Mouse (Mus musculus) heart, adult 8-10 months (tissue): Measurements from ENCODE around the gene Fscn1. TPM values are rescaled to one million over a fixed set of nuclear protein-coding genes. Genes with fewer than 3 reads are reported as not detected.
A peak's percentile ranks its signal among the peaks of the same experiment; 100 is the strongest.

ENCODE experiments used
- DNase-seq: peaks from one replicate; pipeline ENCODE4 v3.0.0; 2022; ENCODE audit warnings: low spot score
- total RNA-seq, 4 experiments: library from RNA; stranded (reverse); gene quantifications; 2 replicates each; pipeline ENCODE4 v1.2.4; 2022

The Fscn1 gene
- 10 to 100 TPM in 3 of 4 experiments, 1 to 10 TPM in 1; 9.9 to 28.6 (median 23.6) TPM for total RNA-seq

GRCm38 (mm10) chr5:142959576-142960556 is at the start of gene Fscn1:
Gene Fscn1 (plus strand): TSS chr5:142960343.
- DNase-seq, result peak; percentile 90

- no peak for DNase-seq
Observed at GRCm38 (mm10) chr5:142911629-142912028, 48.5 kb upstream of the Fscn1 start.

- DNase-seq, result no peak
Observed at GRCm38 (mm10) chr5:142912320-142912719, 47.8 kb upstream of the Fscn1 start.

- no peak for DNase-seq
Observed at GRCm38 (mm10) chr5:142912739-142913138, 47.4 kb upstream of the Fscn1 start.

GRCm38 (mm10) chr5:142915231-142915630 is 44.9 kb upstream of the Fscn1 start:
- no peak for DNase-seq

DNA sequence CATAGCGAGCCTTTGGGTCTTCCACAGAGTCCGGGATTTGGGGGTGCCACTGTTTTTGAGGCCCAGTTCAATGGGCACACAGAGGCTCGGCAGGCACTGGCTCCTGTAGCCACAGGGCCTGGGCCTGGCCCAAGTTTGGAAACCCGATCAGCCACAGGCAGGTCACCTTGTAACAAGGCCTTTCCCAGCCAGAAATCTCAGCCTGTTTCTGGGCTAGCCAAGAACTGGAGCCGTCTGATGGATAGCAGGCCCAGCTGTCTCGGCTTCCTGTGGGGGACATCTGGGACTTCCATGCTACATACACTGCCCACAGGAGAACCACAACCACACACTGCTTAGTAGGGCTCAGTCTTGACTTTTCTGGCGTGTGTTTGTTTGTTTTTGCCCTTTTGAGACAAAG is 43.5 kb upstream of the Fscn1 start:
- no peak for DNase-seq

DNA sequence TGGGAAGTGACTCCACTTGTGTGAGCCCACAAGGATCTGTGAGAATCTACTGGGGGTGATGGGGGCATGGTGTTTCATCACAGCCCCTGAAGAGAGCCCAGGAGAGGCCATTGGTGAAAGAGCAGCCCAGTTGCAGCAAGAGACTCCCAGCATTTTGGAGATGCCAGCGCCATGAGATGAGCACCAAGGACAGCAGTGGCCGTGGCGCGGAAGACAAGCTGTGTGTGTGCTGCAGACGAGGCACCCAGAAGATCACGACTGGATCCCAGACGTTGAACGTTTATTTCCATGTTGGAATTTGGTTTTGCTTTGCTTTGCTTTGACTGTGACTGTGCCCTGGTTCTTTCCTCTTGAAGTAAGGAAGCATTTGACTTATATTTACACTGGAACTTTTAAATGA is 42.7 kb upstream of the Fscn1 start:
- no peak for DNase-seq

GRCm38 (mm10) chr5:142920311-142921073 is 39.7 kb upstream of the Fscn1 start:
- peak; percentile 92 for DNase-seq

DNA sequence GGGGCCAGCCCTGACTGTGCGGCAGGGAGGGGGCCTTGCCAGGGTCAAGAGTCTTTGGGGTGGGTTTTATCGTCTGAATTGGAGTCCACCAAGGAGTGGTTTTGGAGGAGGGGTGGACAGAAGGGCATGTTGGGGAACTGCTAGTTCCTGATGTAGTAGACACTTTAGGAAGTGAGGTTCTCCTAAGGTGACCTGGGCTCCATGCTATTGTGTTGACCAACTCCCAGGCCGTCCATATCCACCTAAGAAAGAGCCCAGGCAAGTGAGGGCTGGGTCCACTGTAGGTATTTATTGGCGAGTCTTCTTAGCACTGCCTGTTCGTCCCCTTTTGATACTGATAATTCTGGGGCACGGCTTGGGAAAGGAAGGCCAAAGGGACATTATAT is 39.1 kb upstream of the Fscn1 start:
- DNase-seq, result no peak

- DNase-seq, result no peak
Observed at GRCm38 (mm10) chr5:142922251-142922650, 37.9 kb upstream of the Fscn1 start.

GRCm38 (mm10) chr5:142923781-142924180 is 36.4 kb upstream of the Fscn1 start:
- DNase-seq, result no peak

DNA sequence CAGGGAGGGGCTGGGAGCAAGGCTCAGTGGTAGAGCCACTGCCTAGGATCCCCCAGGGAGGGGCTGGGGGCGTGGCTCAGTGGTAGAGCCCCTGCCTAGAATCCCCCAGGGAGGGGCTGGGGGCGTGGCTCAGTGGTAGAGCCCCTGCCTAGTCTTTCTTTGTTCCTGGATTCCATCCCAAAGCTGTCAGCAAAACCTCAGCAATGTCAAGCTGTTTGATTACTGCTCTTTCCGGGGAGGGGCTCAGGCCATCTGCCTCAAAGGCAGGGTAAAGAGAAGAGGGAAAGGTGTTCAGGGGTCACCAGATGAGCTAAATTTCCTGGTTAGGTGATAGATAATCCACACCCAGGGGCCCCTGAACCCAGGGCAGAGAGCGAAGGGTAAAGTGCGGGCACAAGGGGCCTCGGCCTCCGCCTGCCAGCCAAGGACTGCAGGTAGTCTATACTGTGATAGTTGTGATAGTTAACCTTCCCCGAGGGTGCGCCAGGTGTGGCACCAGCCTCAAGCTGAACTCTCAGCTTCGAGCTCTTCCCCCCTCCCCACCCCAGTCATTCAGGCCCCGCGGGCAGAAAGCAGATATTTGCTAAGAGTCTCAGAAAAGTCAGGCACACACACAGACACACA is 35.7 kb upstream of the Fscn1 start:
- DNase-seq, result no peak

DNA sequence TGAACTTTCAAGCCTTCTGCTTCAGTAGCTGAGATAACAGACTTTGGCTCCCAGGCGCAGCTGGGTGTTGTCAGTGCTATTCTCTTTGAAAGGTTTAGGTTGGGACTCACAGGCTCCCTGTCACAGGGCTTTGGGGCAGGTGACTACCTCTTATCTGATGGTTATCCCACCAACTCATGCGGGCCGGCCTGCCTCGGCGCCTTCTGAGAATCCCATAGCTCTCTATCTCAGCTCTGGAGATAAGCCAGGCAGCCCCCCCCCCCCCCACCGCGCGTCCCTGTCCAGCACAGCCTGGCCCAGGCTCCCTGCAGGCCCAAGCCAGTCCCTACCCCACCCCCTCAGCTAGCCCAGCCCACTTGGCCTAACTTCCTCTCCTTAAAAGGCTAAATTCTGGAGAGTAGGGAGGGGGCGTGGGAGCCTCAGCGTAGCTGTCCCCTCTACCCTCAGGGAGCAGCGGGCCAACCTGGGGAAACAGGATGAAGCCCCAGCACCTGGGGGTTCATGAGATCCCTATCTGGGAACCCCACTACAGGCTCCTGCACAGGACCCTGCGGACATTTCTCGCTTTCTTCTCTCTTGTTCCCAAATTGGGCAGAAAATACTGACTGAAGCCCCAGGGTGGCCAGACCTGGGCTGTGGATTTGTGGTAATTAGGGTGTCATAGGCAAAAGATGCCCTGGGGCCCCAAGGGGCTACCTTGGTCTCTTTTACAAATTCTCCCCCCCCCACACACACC is 33.8 kb upstream of the Fscn1 start:
- peak; percentile 74 for DNase-seq

DNA sequence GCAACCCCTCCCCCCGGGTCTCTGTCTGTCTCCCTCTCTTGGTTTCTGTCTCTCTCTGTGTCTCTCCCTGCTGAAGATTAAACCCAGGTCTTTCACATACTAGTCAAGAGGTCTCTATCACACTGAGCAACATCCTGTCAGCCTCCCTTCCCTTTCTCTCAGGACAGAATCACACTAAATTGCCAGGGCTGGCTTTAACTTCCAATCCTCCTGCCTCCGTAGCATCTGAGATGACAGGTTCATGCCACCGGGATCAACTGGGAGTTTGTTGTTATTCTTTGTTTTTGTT is 33.3 kb upstream of the Fscn1 start:
- no peak for DNase-seq

DNA sequence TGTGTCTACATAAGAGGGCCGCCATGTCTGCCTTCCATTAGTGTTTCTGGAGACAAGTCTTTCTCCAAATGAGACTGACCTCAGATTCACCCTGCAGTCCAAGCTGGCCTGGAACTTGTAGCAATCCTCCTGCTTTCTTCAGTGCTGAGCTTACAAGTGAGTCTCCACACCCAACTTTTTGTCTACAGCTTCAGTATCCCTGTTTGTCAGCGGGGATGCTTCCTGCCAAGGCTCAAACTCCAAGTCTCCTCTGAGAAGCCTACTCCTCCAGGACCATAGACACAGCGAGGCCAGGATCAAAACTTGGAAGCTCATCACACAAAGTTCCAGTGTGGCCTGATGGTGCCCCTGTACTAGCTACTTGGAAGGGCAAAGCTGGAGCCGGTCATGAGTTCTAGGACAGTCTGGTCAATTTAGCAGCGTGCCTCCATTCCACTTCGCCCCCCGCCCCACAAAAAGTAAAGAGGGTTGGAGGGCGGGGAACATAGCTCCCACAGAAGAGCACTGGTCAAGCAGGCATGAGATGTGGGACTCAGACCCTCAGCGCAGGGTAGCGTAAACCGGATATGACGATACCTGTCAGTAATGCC is 32.7 kb upstream of the Fscn1 start:
- DNase-seq, result no peak

- DNase-seq, result peak; percentile 92
Observed at GRCm38 (mm10) chr5:142928749-142929399, 31.3 kb upstream of the Fscn1 start.

DNA sequence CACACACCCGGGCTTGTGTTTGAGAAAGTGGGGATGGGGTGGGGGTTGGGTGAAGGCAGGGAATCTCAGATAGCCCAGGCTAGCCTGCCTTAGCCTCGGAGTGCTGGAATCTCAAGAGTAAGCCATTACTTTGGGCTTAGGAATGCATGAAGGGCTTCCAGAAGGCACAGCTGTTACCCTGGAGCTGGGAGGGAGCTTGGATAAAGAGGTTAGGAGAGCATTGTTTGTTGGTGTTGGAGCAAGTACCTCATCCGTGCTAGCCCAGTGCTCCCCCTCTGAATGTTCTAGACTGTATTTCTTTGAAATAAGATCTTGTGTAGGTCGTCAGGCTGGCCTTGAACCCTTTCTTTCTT is 30.8 kb upstream of the Fscn1 start:
- no peak for DNase-seq

- DNase-seq, result no peak
Observed at GRCm38 (mm10) chr5:142931241-142931745, 28.9 kb upstream of the Fscn1 start.

- DNase-seq, result peak; percentile 92
Observed at GRCm38 (mm10) chr5:142932084-142932685, 28.0 kb upstream of the Fscn1 start.

DNA sequence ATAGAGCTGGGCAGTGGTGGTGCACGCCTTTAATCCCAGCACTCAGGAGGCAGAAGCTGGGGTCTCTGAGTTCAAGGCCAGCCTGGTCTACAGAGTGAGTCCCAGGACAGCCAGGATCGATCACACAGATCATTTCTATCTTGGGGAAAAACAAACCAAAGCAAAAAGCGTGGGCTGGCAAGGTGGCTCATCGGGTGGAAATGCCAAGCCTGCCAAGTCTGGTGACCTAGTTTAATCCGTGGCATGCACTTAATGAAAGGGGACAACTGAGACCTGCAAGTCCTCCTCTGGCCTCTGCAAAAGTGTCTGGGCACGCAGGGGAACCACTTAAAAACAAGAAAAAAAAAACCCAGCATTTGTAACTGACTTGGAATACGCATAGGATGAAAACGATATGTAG is 27.4 kb upstream of the Fscn1 start:
- DNase-seq, result no peak
